ENCODE assay signal across 8 mouse cellular contexts in genomic region chr4:141031733-141032132, GRCm38 (mm10). TPM values are rescaled to one million over a fixed set of nuclear protein-coding genes. Genes with fewer than 3 reads are reported as not detected.
A peak's percentile ranks its signal among the peaks of the same experiment; 100 is the strongest.
DNase-seq lines count a peak whose midpoint lies in the region; ATAC-seq and TF ChIP-seq lines count a peak whose summit lies in the region.

No protein-coding gene starts in this region.

- intact Hi-C loops in left cerebral cortex, postnatal 14 days (cut with DNase I) = no loop called here

- peak; percentile 90 for TF ChIP-seq CTCF in small intestine, adult 2 months (IDR thresholded peaks at IDR 0.05; ENCODE audit: extremely low read depth, insufficient read length, insufficient replicate concordance, low read depth, low read length)

- H3K9me3 ChIP-seq in heart, embryonic 11.5 days (replicated peaks; ENCODE audit: control insufficient read depth, low read length) = no peaks in the 10 kb centered on the region
- no peaks in the 10 kb centered on the region for H3K9me3 ChIP-seq in midbrain, embryonic 11.5 days (ENCODE audit: control insufficient read depth, low read length)

- 13% methylated on average over 6 of the region's 6 CpGs for WGBS in heart, embryonic 11.5 days (ENCODE audit: insufficient replicate concordance)
- WGBS in midbrain, embryonic 11.5 days = 19% methylated on average over 6 of the region's 6 CpGs
- WGBS in small intestine, adult 2 months = 16% methylated on average over 6 of the region's 6 CpGs

- peaks cover 12% of the 10 kb centered on the region for H3K36me3 ChIP-seq in heart, embryonic 11.5 days (ENCODE audit: control insufficient read depth, insufficient read depth, low read length)
- H3K36me3 ChIP-seq in midbrain, embryonic 11.5 days (ENCODE audit: control insufficient read depth, insufficient read depth, low read length) = peaks cover 11% of the 10 kb centered on the region
- no peaks in the 10 kb centered on the region for H3K36me3 ChIP-seq in small intestine, adult 2 months (ENCODE audit: control insufficient read depth, insufficient read depth, low read length)

- peak; percentile 29; the same call in 1 of the 2 replicates for TF ChIP-seq POLR2A in small intestine, adult 2 months (IDR thresholded peaks at IDR 0.05; ENCODE audit: low read depth, low read length)

- DNase-seq in heart, adult 18-20 months = peak; percentile 77 to 91
- peak; percentile 92 to 95 for DNase-seq in cerebellum, postnatal 14 days
- peak; percentile 79 to 85 for DNase-seq in frontal cortex, postnatal 36 days (ENCODE audit: low spot score in 2 of 2)
- peak; percentile 82 to 83 for DNase-seq in left cerebral cortex, postnatal 14 days (ENCODE audit: low spot score in 2 of 2)
- DNase-seq in midbrain, embryonic 11.5 days (ENCODE audit: low spot score, missing footprints) = peak; percentile 99

- no peak overlapping the region for H3K4me2 ChIP-seq in heart, embryonic 11.5 days
- H3K4me2 ChIP-seq in midbrain, embryonic 11.5 days = no peak overlapping the region

- H3K4me3 ChIP-seq in heart, embryonic 11.5 days (ENCODE audit: low read depth, low read length) = no peak overlapping the region
- H3K4me3 ChIP-seq in midbrain, embryonic 11.5 days (ENCODE audit: low read depth, low read length) = no peak overlapping the region
- no peak overlapping the region for H3K4me3 ChIP-seq in small intestine, adult 2 months (ENCODE audit: low read depth, low read length)

- H3K9ac ChIP-seq in heart, embryonic 11.5 days (ENCODE audit: low read depth, low read length) = no peak overlapping the region
- no peak overlapping the region for H3K9ac ChIP-seq in midbrain, embryonic 11.5 days (ENCODE audit: low read length)

- ATAC-seq in heart, embryonic 11.5 days (replicated peaks; ENCODE audit: insufficient number of reproducible peaks, low FRiP score, low TSS enrichment) = no peak
- ATAC-seq in inflammation-experienced regulatory T-cells, adult 6 months = peak; percentile 65
- ATAC-seq in midbrain, embryonic 11.5 days (ENCODE audit: low FRiP score) = peak; percentile 65

- no peaks in the 10 kb centered on the region for H3K27me3 ChIP-seq in heart, embryonic 11.5 days (ENCODE audit: control insufficient read depth, insufficient read depth, low read length)
- no peaks in the 10 kb centered on the region for H3K27me3 ChIP-seq in midbrain, embryonic 11.5 days (ENCODE audit: control insufficient read depth, insufficient read depth, low read length)
- H3K27me3 ChIP-seq in small intestine, adult 2 months (ENCODE audit: control insufficient read depth, insufficient read depth, low read length) = no peaks in the 10 kb centered on the region

- H3K27ac ChIP-seq in heart, embryonic 11.5 days (ENCODE audit: low read depth, low read length) = no peak overlapping the region
- no peak overlapping the region for H3K27ac ChIP-seq in midbrain, embryonic 11.5 days (ENCODE audit: low read depth, low read length)
- H3K27ac ChIP-seq in small intestine, adult 2 months (ENCODE audit: insufficient read depth, low read depth, low read length) = no peak overlapping the region

- no peaks in the 10 kb centered on the region; the same call in 1 of the 2 replicates for H3K4me1 ChIP-seq in heart, embryonic 11.5 days (ENCODE audit: control insufficient read depth, insufficient read depth, low read length)
- H3K4me1 ChIP-seq in midbrain, embryonic 11.5 days (ENCODE audit: control insufficient read depth, insufficient read depth, low read length) = no peaks in the 10 kb centered on the region
- peaks cover 14% of the 10 kb centered on the region for H3K4me1 ChIP-seq in small intestine, adult 2 months (ENCODE audit: control insufficient read depth, insufficient read depth, insufficient read length, low read length)

RNA-seq across cellular contexts. Expression of gene Mfap2, which starts 21.5 kb away (rescaled TPM):
- total RNA-seq in heart, adult 18-20 months (2021) = 1 to 10 TPM; 1.6 to 2.5 TPM
- 246 and 248 TPM in 2 replicates for polyA plus RNA-seq in heart, embryonic 11.5 days (2014; fragmentation: Nextera tagmentation; extraction: Ambion mirVana)
- not detected for polyA plus RNA-seq in inflammation-experienced regulatory T-cells, adult 6 months (2017; shearing (Covaris generic))
- total RNA-seq in left cerebral cortex, postnatal 14 days (2021) = 10 to 100 TPM in 1 of 2 experiments, 1 to 10 TPM in 1; 9.5 to 10.5 TPM
- polyA plus RNA-seq in midbrain, embryonic 11.5 days (2014; fragmentation: Nextera tagmentation; extraction: Ambion mirVana) = 250 and 254 TPM in 2 replicates
- 8.8 and 13.7 TPM in 2 replicates for polyA plus RNA-seq in small intestine, adult 2 months (2012; rRNA removed)

RNA-seq across cellular contexts. Expression of gene Crocc, which starts 28.6 kb away (rescaled TPM):
- 1 to 10 TPM; 4.1 to 4.3 TPM for total RNA-seq in heart, adult 18-20 months (2021)
- 4.5 and 4.7 TPM in 2 replicates for polyA plus RNA-seq in heart, embryonic 11.5 days (2014; fragmentation: Nextera tagmentation; extraction: Ambion mirVana)
- 1 to 10 TPM in 1 of 3 experiments, under 1 TPM in 2; 0.67 to 1.2 (median 0.67) TPM for polyA plus RNA-seq in inflammation-experienced regulatory T-cells, adult 6 months (2017; shearing (Covaris generic))
- total RNA-seq in left cerebral cortex, postnatal 14 days (2021) = 10 to 100 TPM; 51.0 to 52.7 TPM
- 6.3 and 8.3 TPM in 2 replicates for polyA plus RNA-seq in midbrain, embryonic 11.5 days (2014; fragmentation: Nextera tagmentation; extraction: Ambion mirVana)
- 4.7 and 7.3 TPM in 2 replicates for polyA plus RNA-seq in small intestine, adult 2 months (2012; rRNA removed)

RNA-seq across cellular contexts. Expression of gene Atp13a2, which starts 45.1 kb away (rescaled TPM):
- 10 to 100 TPM; 14.3 to 17.3 TPM for total RNA-seq in heart, adult 18-20 months (2021)
- polyA plus RNA-seq in heart, embryonic 11.5 days (2014; fragmentation: Nextera tagmentation; extraction: Ambion mirVana) = 18.2 and 18.9 TPM in 2 replicates
- polyA plus RNA-seq in inflammation-experienced regulatory T-cells, adult 6 months (2017; shearing (Covaris generic)) = 1 to 10 TPM; 3.1 to 5.9 (median 5.6) TPM
- total RNA-seq in left cerebral cortex, postnatal 14 days (2021) = 100 to 1,000 TPM; 218 TPM
- polyA plus RNA-seq in midbrain, embryonic 11.5 days (2014; fragmentation: Nextera tagmentation; extraction: Ambion mirVana) = 28.5 and 33.4 TPM in 2 replicates
- polyA plus RNA-seq in small intestine, adult 2 months (2012; rRNA removed) = 63.0 and 76.6 TPM in 2 replicates

RNA-seq across cellular contexts. Expression of gene Necap2, which starts 46.4 kb away (rescaled TPM):
- total RNA-seq in heart, adult 18-20 months (2021) = 10 to 100 TPM; 13.4 to 14.5 TPM
- polyA plus RNA-seq in heart, embryonic 11.5 days (2014; fragmentation: Nextera tagmentation; extraction: Ambion mirVana) = 34.4 and 41.9 TPM in 2 replicates
- 10 to 100 TPM; 85.9 to 95.9 (median 91.8) TPM for polyA plus RNA-seq in inflammation-experienced regulatory T-cells, adult 6 months (2017; shearing (Covaris generic))
- 10 to 100 TPM; 45.4 to 50.2 TPM for total RNA-seq in left cerebral cortex, postnatal 14 days (2021)
- polyA plus RNA-seq in midbrain, embryonic 11.5 days (2014; fragmentation: Nextera tagmentation; extraction: Ambion mirVana) = 40.0 and 43.5 TPM in 2 replicates
- 28.2 and 68.9 TPM in 2 replicates for polyA plus RNA-seq in small intestine, adult 2 months (2012; rRNA removed)

RNA-seq across cellular contexts. Expression of gene Spata21, which starts 56.4 kb away (rescaled TPM):
- total RNA-seq in heart, adult 18-20 months (2021) = not detected
- polyA plus RNA-seq in heart, embryonic 11.5 days (2014; fragmentation: Nextera tagmentation; extraction: Ambion mirVana) = 0.64 TPM in 1 of 2 replicates, not detected in the other
- 1 to 10 TPM; 1.1 to 1.5 (median 1.5) TPM for polyA plus RNA-seq in inflammation-experienced regulatory T-cells, adult 6 months (2017; shearing (Covaris generic))
- total RNA-seq in left cerebral cortex, postnatal 14 days (2021) = under 1 TPM; 0.20 to 0.38 TPM
- polyA plus RNA-seq in midbrain, embryonic 11.5 days (2014; fragmentation: Nextera tagmentation; extraction: Ambion mirVana) = not detected in 2 replicates
- polyA plus RNA-seq in small intestine, adult 2 months (2012; rRNA removed) = not detected in 2 replicates

Comparison
In these comparisons a context has a peak if more than half of its experiments do, and no peak if none do; other contexts are left out.
1. RNA of gene Mfap2, which starts 21.5 kb away (polyA plus RNA-seq): 250 to 254 TPM in midbrain, embryonic 11.5 days and 246 to 248 TPM in heart, embryonic 11.5 days; 8.8 to 13.7 TPM in small intestine, adult 2 months and not detected in inflammation-experienced regulatory T-cells, adult 6 months; every median in the first group is over 10 times any median in the second.
2. Peak in every context shown above with its lines, with median percentiles within 50 percentile points of each other: DNase-seq.